ENCODE assay signal across 13 mouse cellular contexts in the genomic region with DNA sequence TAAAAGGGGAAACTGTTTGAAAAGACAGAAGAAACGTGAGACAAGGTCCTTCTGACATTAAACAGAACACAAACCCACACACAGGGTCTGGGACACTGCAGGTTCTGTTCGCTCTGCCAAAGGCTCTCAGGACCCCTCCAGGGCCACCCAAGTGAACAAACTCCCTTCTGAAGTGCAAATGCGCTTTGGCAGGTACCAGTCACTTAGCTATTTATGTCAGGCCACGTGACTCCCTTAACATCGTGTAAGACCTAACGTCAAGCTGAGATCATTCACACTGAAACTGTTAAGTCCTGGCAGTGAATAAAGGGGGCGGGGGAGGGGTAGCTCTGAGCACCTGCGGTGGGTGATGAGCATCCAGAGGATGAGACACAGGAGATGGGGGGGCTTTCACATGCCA.
DNase-seq lines count a peak whose midpoint lies in the region; ATAC-seq and TF ChIP-seq lines count a peak whose summit lies in the region.
"Had no signal": no experiment of that assay in that cellular context is flagged by ENCODE, and none has a peak within 500 bp of the region (broad histone marks: within the 10 kb centered on the region; RNA-seq: fewer than 3 reads in every experiment).

No protein-coding gene starts in this region.

- no peak overlapping the region for H3K4me3 ChIP-seq in hindbrain, embryonic 10.5 days
- no peak overlapping the region for H3K4me3 ChIP-seq in hindbrain, embryonic 12.5 days
- no peak overlapping the region for H3K4me3 ChIP-seq in CH12.LX (replicated peaks in 1 of 3; ENCODE audit: low read depth in 2 of 3, low read length in 2 of 3, poor library complexity in 1 of 3)
- H3K4me3 ChIP-seq in limb, embryonic 14.5 days (replicated peaks; ENCODE audit: low read length) = no peak overlapping the region
- H3K4me3 ChIP-seq: hindbrain, embryonic 15.5 days; midbrain, embryonic 12.5 days had no signal

- peak overlapping the region; percentile 35; the same call in 1 of the 2 replicates for H3K27ac ChIP-seq in hindbrain, embryonic 10.5 days
- no peak overlapping the region for H3K27ac ChIP-seq in hindbrain, embryonic 12.5 days
- no peak overlapping the region for H3K27ac ChIP-seq in CH12.LX (ENCODE audit: insufficient read depth, low read depth)
- no peak overlapping the region; the same call in 1 of the 2 replicates for H3K27ac ChIP-seq in limb, embryonic 14.5 days (replicated peaks; ENCODE audit: low read depth, low read length)
- H3K27ac ChIP-seq: hindbrain, embryonic 15.5 days; midbrain, embryonic 12.5 days had no signal

- no peaks in the 10 kb centered on the region for H3K79me2 ChIP-seq in CH12.LX (replicated peaks; ENCODE audit: control insufficient read depth, extremely low read depth, insufficient read depth, poor library complexity, severe bottlenecking)

- 19% methylated on average over 8 of the region's 8 CpGs for WGBS in hindbrain, embryonic 10.5 days
- 13% methylated on average over 8 of the region's 8 CpGs for whole genome bisulfite sequencing in hindbrain, embryonic 12.5 days
- 9% methylated on average over 8 of the region's 8 CpGs for WGBS in limb, embryonic 14.5 days

- H3K4me1 ChIP-seq in hindbrain, embryonic 10.5 days (replicated peaks) = peaks cover 21% of the 10 kb centered on the region
- peaks cover 7% of the 10 kb centered on the region for H3K4me1 ChIP-seq in hindbrain, embryonic 12.5 days
- H3K4me1 ChIP-seq in CH12.LX (ENCODE audit: control insufficient read depth in 1 of 2, insufficient read depth in 2 of 2) = peaks cover 27 to 57% of the 10 kb centered on the region in 2 experiments
- peaks cover 14% of the 10 kb centered on the region; the same call in 1 of the 2 replicates for H3K4me1 ChIP-seq in limb, embryonic 14.5 days (ENCODE audit: control insufficient read depth, insufficient read depth, low read length)

- H3K9ac ChIP-seq in hindbrain, embryonic 12.5 days = no peak overlapping the region
- no peak overlapping the region for H3K9ac ChIP-seq in CH12.LX (ENCODE audit: insufficient read depth, low read depth)
- H3K9ac ChIP-seq in limb, embryonic 14.5 days (ENCODE audit: low read depth, low read length, severe bottlenecking) = no peak overlapping the region
- H3K9ac ChIP-seq: hindbrain, embryonic 15.5 days; liver, postnatal 0 days; midbrain, embryonic 12.5 days had no signal

- no peak for TF ChIP-seq POLR2A in CH12.LX (IDR thresholded peaks at IDR 0.05; ENCODE audit: low read depth, low read length)
- TF ChIP-seq POLR2A in limb, embryonic 14.5 days (IDR thresholded peaks at IDR 0.05; ENCODE audit: borderline replicate concordance, extremely low read depth, insufficient read depth, insufficient read length) = no peak

- no peak overlapping the region for H3K4me2 ChIP-seq in hindbrain, embryonic 12.5 days (replicated peaks)
- H3K4me2 ChIP-seq in CH12.LX (ENCODE audit: insufficient read depth, low read depth, poor library complexity, severe bottlenecking) = no peak overlapping the region; the same call in 1 of the 2 replicates
- H3K4me2 ChIP-seq in limb, embryonic 14.5 days (replicated peaks; ENCODE audit: low read depth, low read length, severe bottlenecking) = no peak overlapping the region
- H3K4me2 ChIP-seq: hindbrain, embryonic 15.5 days; midbrain, embryonic 12.5 days had no signal

- TF ChIP-seq CTCF in CH12.LX (conservative IDR thresholded peaks at IDR 0.05 in 1 of 2, IDR thresholded peaks at IDR 0.05 in 1 of 2; ENCODE audit: low read depth in 2 of 2, low read length in 2 of 2) = no peak

- in situ Hi-C loops in CH12.LX (cut with MboI; ENCODE audit: low pct_ligation_motif_present, low pct_unique_long_range_greater_than_20kb, low sequenced_read_pairs) = no loop called here

- dilution Hi-C loops in CH12.LX (cut with MboI; ENCODE audit: extremely low pct_ligation_motif_present, extremely low pct_unique_long_range_greater_than_20kb, low sequenced_read_pairs) = no loop called here

- H3K36me3 ChIP-seq in hindbrain, embryonic 10.5 days = no peaks in the 10 kb centered on the region
- no peaks in the 10 kb centered on the region for H3K36me3 ChIP-seq in hindbrain, embryonic 12.5 days
- peaks cover 19 to 37% of the 10 kb centered on the region in 2 experiments for H3K36me3 ChIP-seq in CH12.LX (replicated peaks in 1 of 2; ENCODE audit: control insufficient read depth in 1 of 2, insufficient read depth in 1 of 2, low read length in 1 of 2)
- H3K36me3 ChIP-seq in limb, embryonic 14.5 days (ENCODE audit: control insufficient read depth, insufficient read depth, low read length) = no peaks in the 10 kb centered on the region
- H3K36me3 ChIP-seq: hindbrain, embryonic 15.5 days; midbrain, embryonic 12.5 days had no signal

- no peak for TF ChIP-seq RAD21 in CH12.LX (IDR thresholded peaks at IDR 0.05; ENCODE audit: low read depth, low read length)

- no peak for DNase-seq in hindbrain, embryonic 10.5 days (ENCODE audit: low spot score)
- peak; percentile 55 for DNase-seq in A20 (ENCODE audit: low read depth, low spot score)
- peak; percentile 54 for DNase-seq in CH12.LX (ENCODE audit: extremely low read depth)
- DNase-seq in limb, embryonic 14.5 days (ENCODE audit: low spot score) = peak; percentile 44
- no peak for DNase-seq in thymus, postnatal 36 days
- DNase-seq: cerebellum, postnatal 25 days; gastrocnemius, postnatal 25 days; liver, postnatal 0 days; thymus, postnatal 4 days had no signal

- H3K27me3 ChIP-seq in hindbrain, embryonic 10.5 days (ENCODE audit: insufficient read depth, poor library complexity, severe bottlenecking) = no peaks in the 10 kb centered on the region
- H3K27me3 ChIP-seq in hindbrain, embryonic 12.5 days = 0 out of 2 replicates have a peak, but pooled peaks cover 3% of the 10 kb centered on the region
- no peaks in the 10 kb centered on the region for H3K27me3 ChIP-seq in CH12.LX (replicated peaks)
- H3K27me3 ChIP-seq in limb, embryonic 14.5 days (ENCODE audit: control insufficient read depth, insufficient read depth, low read length) = no peaks in the 10 kb centered on the region
- H3K27me3 ChIP-seq: hindbrain, embryonic 15.5 days; midbrain, embryonic 12.5 days had no signal

- TF ChIP-seq EP300 in CH12.LX (IDR thresholded peaks at IDR 0.05; ENCODE audit: low read length) = no peak

- no peak for ATAC-seq in hindbrain, embryonic 12.5 days (ENCODE audit: low FRiP score)
- ATAC-seq in limb, embryonic 14.5 days (ENCODE audit: low FRiP score, low read depth) = peak; percentile 72
- ATAC-seq in monocyte, adult 5-6 weeks (replicated peaks; ENCODE audit: insufficient number of reproducible peaks, low FRiP score, low TSS enrichment, poor library complexity, severe bottlenecking) = no peak
- ATAC-seq: liver, postnatal 0 days had no signal

- no peaks in the 10 kb centered on the region for H3K9me3 ChIP-seq in hindbrain, embryonic 10.5 days
- H3K9me3 ChIP-seq in hindbrain, embryonic 12.5 days (replicated peaks) = no peaks in the 10 kb centered on the region
- H3K9me3 ChIP-seq in CH12.LX (replicated peaks; ENCODE audit: low read length) = no peaks in the 10 kb centered on the region
- H3K9me3 ChIP-seq in limb, embryonic 14.5 days (ENCODE audit: control insufficient read depth, low read length) = no peaks in the 10 kb centered on the region
- H3K9me3 ChIP-seq: hindbrain, embryonic 15.5 days; midbrain, embryonic 12.5 days had no signal

TF ChIP-seq in CH12.LX, 34 proteins besides CTCF, POLR2A, EP300 and RAD21:
- TF ChIP-seq USF2 (conservative IDR thresholded peaks at IDR 0.05; ENCODE audit: low read depth, low read length) = peak; percentile 61
- no peak for TF ChIP-seq MXI1 (IDR thresholded peaks at IDR 0.05; ENCODE audit: low read depth, low read length)
- peak; percentile 79; the same call in 1 of the 2 replicates for TF ChIP-seq MAX (IDR thresholded peaks at IDR 0.05; ENCODE audit: low read length)
- peak; percentile 66 for TF ChIP-seq BHLHE40 (IDR thresholded peaks at IDR 0.05; ENCODE audit: low read depth, low read length)
- TF ChIP-seq USF1 (IDR thresholded peaks at IDR 0.05; ENCODE audit: low read depth, low read length) = peak; percentile 72
- no peak for TF ChIP-seq SIN3A (IDR thresholded peaks at IDR 0.05; ENCODE audit: low read length)
- no peak for TF ChIP-seq NELFE (IDR thresholded peaks at IDR 0.05; ENCODE audit: low read depth, low read length)
TF ChIP-seq in CH12.LX: peak in this region for 4.

Comparison
In these comparisons a context has a peak if more than half of its experiments do, and no peak if none do; other contexts are left out.
1. DNase-seq: peak in A20 (single experiment), CH12.LX (single experiment) and limb, embryonic 14.5 days (single experiment); none in hindbrain, embryonic 10.5 days (single experiment) and thymus, postnatal 36 days (0 of 2).